Mouse (Mus musculus) limb, embryonic 14.5 days (tissue): Measurements from ENCODE around the gene Acy3. TPM values are rescaled to one million over a fixed set of nuclear protein-coding genes. Genes with fewer than 3 reads are reported as not detected.

Experiments used
- ATAC-seq: fragments of 200-750 bp; cut with Nextera tagmentation; 2 replicates; pipeline ENCODE4 v1.8.0; 2017; ENCODE audit warnings: low read depth, moderate number of reproducible peaks, moderate TSS enrichment; ENCODE audit not compliant: low FRiP score
- DNase-seq: peaks from one replicate; pipeline ENCODE4 v3.0.0-alpha.2; 2015; ENCODE audit warnings: low spot score
- H3K27ac ChIP-seq: fragments of 300-500 bp; sonication (generic); replicated peaks from 2 replicates; pipeline ENCODE4 v1.5.1; 2014; ENCODE audit warnings: low read depth, mild to moderate bottlenecking, low read length, moderate library complexity, mixed read lengths
- H3K27me3 ChIP-seq: fragments of 300-500 bp; sonication (generic); 2 replicates; pipeline ENCODE4 v1.6.1; 2014; ENCODE audit warnings: low read length, mixed read lengths; ENCODE audit not compliant: control insufficient read depth, insufficient read depth
- H3K36me3 ChIP-seq: fragments of 300-500 bp; sonication (generic); 2 replicates; pipeline ENCODE4 v1.6.1; 2014; ENCODE audit warnings: mild to moderate bottlenecking, low read length, moderate library complexity, mixed read lengths; ENCODE audit not compliant: control insufficient read depth, insufficient read depth
- H3K4me1 ChIP-seq: fragments of 300-500 bp; sonication (generic); 2 replicates; pipeline ENCODE4 v1.6.1; 2014; ENCODE audit warnings: antibody characterized with exemption, low read length, mixed read lengths; ENCODE audit not compliant: control insufficient read depth, insufficient read depth
- H3K4me2 ChIP-seq: fragments of 300-500 bp; sonication (generic); replicated peaks from 2 replicates; pipeline ENCODE4 v1.6.1; 2014; ENCODE audit warnings: low read depth, mild to moderate bottlenecking, low read length, moderate library complexity; ENCODE audit not compliant: severe bottlenecking
- H3K4me3 ChIP-seq: fragments of 300-500 bp; sonication (generic); replicated peaks from 2 replicates; pipeline ENCODE4 v1.5.1; 2014; ENCODE audit warnings: low read length
- H3K9ac ChIP-seq: fragments of 300-500 bp; sonication (generic); 2 replicates; pipeline ENCODE4 v1.6.1; 2014; ENCODE audit warnings: mild to moderate bottlenecking, low read depth, low read length, moderate library complexity; ENCODE audit not compliant: severe bottlenecking
- H3K9me3 ChIP-seq: fragments of 300-500 bp; sonication (generic); 2 replicates; pipeline ENCODE4 v1.6.1; 2016; ENCODE audit warnings: low read length; ENCODE audit not compliant: control insufficient read depth
- POLR2A ChIP-seq: fragments of 200-500 bp; IDR thresholded peaks from 2 replicates; pipeline ENCODE4 v1.8.0; 2012; ENCODE audit warnings: inconsistent platforms, mild to moderate bottlenecking, moderate library complexity, borderline replicate concordance; ENCODE audit not compliant: insufficient read depth, insufficient read length; ENCODE audit errors: extremely low read depth
- whole genome bisulfite sequencing: fragments of 180-500 bp; shearing (Covaris S2); extraction: QIAGEN DNeasy Blood & Tissue Kit; methylation state at CpG from one replicate; pipeline ENCODE4 v1.1.7; 2014; 5-methylcytosine and 5-hydroxymethylcytosine counted together
- polyA plus RNA-seq, 2 experiments: library from polyadenylated mRNA; depleted of rRNA in 1 of 2; stranded (reverse) in 1 of 2; unstranded in 1 of 2; fragments of >200 nt; fragmentation: Nextera tagmentation in 1 of 2; extraction: Ambion mirVana in 1 of 2; gene quantifications; 2 replicates each; pipeline versions ENCODE4 v1.2.1 to v1.2.3; 2012 to 2014

The Acy3 gene
- polyA plus RNA-seq, 2 experiments, result 9.2 to 9.4 TPM

- peak within 1 kb of the TSS; percentile 73 for H3K9ac ChIP-seq
- peak within 1 kb of the TSS; percentile 63; the same call in 1 of the 2 replicates for H3K27ac ChIP-seq
- ATAC-seq, result peak; percentile 99
- H3K4me3 ChIP-seq, result peak within 1 kb of the TSS; percentile 89
- H3K9me3 ChIP-seq, result no peaks in the 10 kb centered on the region
- peaks cover 8% of the 10 kb centered on the region for H3K4me1 ChIP-seq
- DNase-seq, result peak; percentile 99
- no peaks in the 10 kb centered on the region for H3K27me3 ChIP-seq
- no peak for TF ChIP-seq POLR2A
- peaks cover 35% of the 10 kb centered on the region for H3K36me3 ChIP-seq
- peak within 1 kb of the TSS; percentile 57 for H3K4me2 ChIP-seq
- WGBS, result 1% methylated on average over 45 of the region's 45 CpGs
These were observed 26.2 kb downstream of the Acy3 start, which contains the start of gene Ndufv1 for GRCm38 (mm10) chr19:4012432-4013022. Ndufv1 (minus strand) TSS chr19:4012806.

- Histone ChIP-seq H3K36me3 (peaks cover 30% of the 10 kb centered on the region), H3K4me2 (peak overlapping the region; percentile 52), H3K27ac (0 out of 2 replicates have a peak overlapping the region, but pooled peaks have one; percentile 33), H3K4me1 (peaks cover 8% of the 10 kb centered on the region), H3K9me3 (no peaks in the 10 kb centered on the region), H3K9ac (peak overlapping the region; percentile 44; the same call in 1 of the 2 replicates), H3K27me3 (no peaks in the 10 kb centered on the region), H3K4me3 (peak overlapping the region; percentile 89)
- WGBS, result 22% methylated on average over 9 of the region's 9 CpGs
- DNase-seq (no peak), ATAC-seq (peak; percentile 28; the same call in 1 of the 2 replicates)
- no peak for TF ChIP-seq POLR2A
These were observed 26.7 kb downstream of the Acy3 start for GRCm38 (mm10) chr19:4013066-4013465.

DNA sequence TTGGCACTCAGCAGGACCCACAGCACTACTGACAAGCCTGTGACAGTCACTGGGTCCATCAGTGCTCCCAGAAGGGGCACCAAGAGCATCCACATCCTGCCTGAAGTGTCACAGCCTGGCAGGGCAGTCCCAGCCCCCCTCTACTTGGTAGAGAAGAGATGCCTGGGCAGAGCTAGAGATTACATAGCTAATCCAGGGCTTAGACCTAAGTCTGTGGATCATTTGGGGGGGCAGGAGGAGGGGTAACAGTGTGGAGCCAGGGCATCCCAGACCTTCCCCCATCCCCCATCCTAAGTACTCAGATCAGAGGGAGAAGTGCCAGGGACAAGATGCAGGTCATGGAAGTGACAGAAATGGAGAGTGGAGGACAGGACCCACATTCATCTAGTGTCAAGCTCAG is 28.4 kb downstream of the Acy3 start:
- no peak overlapping the region for H3K27ac ChIP-seq
- DNase-seq, result no peak
- no peak overlapping the region for H3K4me2 ChIP-seq
- H3K9ac ChIP-seq, result no peak overlapping the region; the same call in 1 of the 2 replicates
- H3K36me3 ChIP-seq, result peaks cover 13% of the 10 kb centered on the region; the same call in 1 of the 2 replicates
- ATAC-seq, result no peak
- TF ChIP-seq POLR2A, result no peak
- peaks cover 10% of the 10 kb centered on the region for H3K4me1 ChIP-seq
- H3K27me3 ChIP-seq, result no peaks in the 10 kb centered on the region
- no peak overlapping the region for H3K4me3 ChIP-seq
- no peaks in the 10 kb centered on the region for H3K9me3 ChIP-seq

GRCm38 (mm10) chr19:4015635-4016034 is 29.3 kb downstream of the Acy3 start:
- Histone ChIP-seq H3K4me3 (no peak overlapping the region), H3K27me3 (no peaks in the 10 kb centered on the region), H3K4me1 (peaks cover 10% of the 10 kb centered on the region), H3K36me3 (peaks cover 5% of the 10 kb centered on the region; the same call in 1 of the 2 replicates), H3K9me3 (no peaks in the 10 kb centered on the region), H3K9ac (no peak overlapping the region), H3K4me2 (no peak overlapping the region), H3K27ac (no peak overlapping the region)
- DNase-seq (no peak), ATAC-seq (no peak)
- TF ChIP-seq POLR2A, result no peak
- 65% methylated on average over 5 of the region's 5 CpGs for WGBS

DNA sequence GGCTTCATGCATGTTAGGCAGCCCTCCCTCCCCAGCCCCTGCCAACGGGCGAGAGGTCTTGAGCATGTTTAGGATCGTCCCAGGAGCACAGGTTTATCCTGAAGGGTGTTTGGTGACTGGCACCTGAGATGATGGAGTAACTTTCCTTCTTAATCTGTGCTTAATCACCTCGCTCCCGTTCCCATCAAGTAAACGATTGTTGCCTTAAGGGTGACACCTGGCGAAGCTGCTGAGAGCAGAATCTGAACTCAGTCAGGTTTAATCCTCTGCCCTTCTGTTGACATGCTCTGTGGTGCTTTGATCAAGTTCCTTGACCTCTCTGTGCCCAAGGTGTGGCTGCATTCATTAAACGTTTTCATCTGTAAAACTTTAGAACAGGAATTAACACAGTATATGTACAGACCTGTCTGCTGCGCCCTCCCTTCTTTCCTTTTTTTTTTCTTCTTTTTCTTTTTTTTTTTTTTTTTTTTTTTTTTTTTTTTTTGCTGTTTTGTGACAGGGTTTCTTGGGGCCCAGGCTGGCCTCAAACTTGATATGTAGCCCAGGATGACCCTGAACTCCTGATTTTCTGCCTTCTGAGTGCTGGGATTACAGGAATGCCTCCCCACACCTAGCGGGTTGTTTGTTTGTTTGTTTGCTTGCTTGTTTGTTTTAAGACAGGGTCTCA is 31.7 kb downstream of the Acy3 start:
- ATAC-seq (no peak), DNase-seq (no peak)
- WGBS, result 53% methylated on average over 10 of the region's 10 CpGs
- TF ChIP-seq POLR2A, result no peak
- Histone ChIP-seq H3K27me3 (no peaks in the 10 kb centered on the region), H3K9ac (no peak overlapping the region), H3K4me2 (no peak overlapping the region), H3K36me3 (no peaks in the 10 kb centered on the region), H3K4me1 (peaks cover 5% of the 10 kb centered on the region; the same call in 1 of the 2 replicates), H3K4me3 (no peak overlapping the region), H3K9me3 (no peaks in the 10 kb centered on the region), H3K27ac (no peak overlapping the region)
